17 mouse cellular contexts compared by ENCODE assay signal in genomic region chr16:89633917-89634601, GRCm38 (mm10).
DNase-seq lines count a peak whose midpoint lies in the region; ATAC-seq and TF ChIP-seq lines count a peak whose summit lies in the region.
"Had no signal": no experiment of that assay in that cellular context is flagged by ENCODE, and none has a peak within 500 bp of the region (broad histone marks: within the 10 kb centered on the region; RNA-seq: fewer than 3 reads in every experiment).

No protein-coding gene starts in this region.

- no peak overlapping the region for H3K4me3 ChIP-seq in kidney, adult 2 months (ENCODE audit: insufficient read depth, low read depth, low read length)
- H3K4me3 ChIP-seq in midbrain, embryonic 11.5 days (ENCODE audit: low read depth, low read length) = no peak overlapping the region
- H3K4me3 ChIP-seq in midbrain, embryonic 15.5 days = no peak overlapping the region
- H3K4me3 ChIP-seq in embryonic facial prominence, embryonic 10.5 days = no peak overlapping the region
- no peak overlapping the region for H3K4me3 ChIP-seq in midbrain, postnatal 0 days (ENCODE audit: low read depth, low read length)
- H3K4me3 ChIP-seq: embryonic facial prominence, embryonic 15.5 days; heart, embryonic 13.5 days had no signal

- peak; percentile 52; the same call in 1 of the 2 replicates for ATAC-seq in midbrain, embryonic 11.5 days (ENCODE audit: low FRiP score)
- no peak for ATAC-seq in midbrain, embryonic 15.5 days (replicated peaks)
- no peak for ATAC-seq in midbrain, postnatal 0 days (ENCODE audit: low FRiP score)
- ATAC-seq: forebrain, embryonic 16.5 days; midbrain, embryonic 16.5 days had no signal

- peak; percentile 5 for DNase-seq in kidney, adult 11 months
- no peak for DNase-seq in kidney, adult 2 months
- DNase-seq in midbrain, embryonic 11.5 days (ENCODE audit: low spot score, missing footprints) = peak; percentile 59
- DNase-seq in embryonic facial prominence, embryonic 10.5 days (ENCODE audit: low spot score) = peak; percentile 25
- peak; percentile 70 for DNase-seq in mesoderm, embryonic 11.5 days (ENCODE audit: low read depth, low spot score)
- DNase-seq in midbrain, postnatal 0 days (ENCODE audit: low spot score) = no peak
- DNase-seq: cerebellum, adult 2 months; cerebellum, postnatal 36 days; heart, postnatal 4 days; liver; lung, postnatal 14 days; thymus, postnatal 36 days had no signal

- no peak for TF ChIP-seq CTCF in kidney, adult 2 months (conservative IDR thresholded peaks at IDR 0.05; ENCODE audit: insufficient read depth, insufficient read length, low read depth, low read length)
- TF ChIP-seq CTCF in midbrain, postnatal 0 days (IDR thresholded peaks at IDR 0.05) = no peak

- no peaks in the 10 kb centered on the region for H3K4me1 ChIP-seq in kidney, adult 2 months (ENCODE audit: control insufficient read depth, insufficient read depth, low read length)
- no peaks in the 10 kb centered on the region for H3K4me1 ChIP-seq in midbrain, embryonic 11.5 days (ENCODE audit: control insufficient read depth, insufficient read depth, low read length)
- H3K4me1 ChIP-seq in midbrain, embryonic 15.5 days = no peaks in the 10 kb centered on the region
- no peaks in the 10 kb centered on the region for H3K4me1 ChIP-seq in embryonic facial prominence, embryonic 10.5 days
- no peaks in the 10 kb centered on the region for H3K4me1 ChIP-seq in midbrain, postnatal 0 days (ENCODE audit: insufficient read depth, low read length)
- H3K4me1 ChIP-seq: embryonic facial prominence, embryonic 15.5 days had no signal

- WGBS in kidney, adult 2 months = 32% methylated on average over 9 of the region's 9 CpGs
- 61% methylated on average over 9 of the region's 9 CpGs for WGBS in midbrain, embryonic 11.5 days
- WGBS in midbrain, embryonic 15.5 days = 53% methylated on average over 9 of the region's 9 CpGs
- WGBS in embryonic facial prominence, embryonic 10.5 days = 40% methylated on average over 9 of the region's 9 CpGs
- WGBS in midbrain, postnatal 0 days = 61% methylated on average over 9 of the region's 9 CpGs

- H3K27me3 ChIP-seq in kidney, adult 2 months (replicated peaks; ENCODE audit: control insufficient read depth, insufficient read depth, low read length) = no peaks in the 10 kb centered on the region
- no peaks in the 10 kb centered on the region for H3K27me3 ChIP-seq in midbrain, embryonic 11.5 days (ENCODE audit: control insufficient read depth, insufficient read depth, low read length)
- no peaks in the 10 kb centered on the region for H3K27me3 ChIP-seq in midbrain, embryonic 15.5 days (replicated peaks)
- H3K27me3 ChIP-seq in embryonic facial prominence, embryonic 10.5 days (replicated peaks; ENCODE audit: low read depth, poor library complexity, severe bottlenecking) = no peaks in the 10 kb centered on the region
- no peaks in the 10 kb centered on the region for H3K27me3 ChIP-seq in midbrain, postnatal 0 days (ENCODE audit: insufficient read depth, low read length)
- H3K27me3 ChIP-seq: embryonic facial prominence, embryonic 15.5 days; heart, embryonic 13.5 days had no signal

- no peak for TF ChIP-seq POLR2A in kidney, adult 2 months (IDR thresholded peaks at IDR 0.05; ENCODE audit: low read depth, low read length)

- no peak overlapping the region for H3K4me2 ChIP-seq in midbrain, embryonic 11.5 days
- no peak overlapping the region for H3K4me2 ChIP-seq in midbrain, embryonic 15.5 days
- H3K4me2 ChIP-seq in midbrain, postnatal 0 days (ENCODE audit: low read depth, low read length, poor library complexity, severe bottlenecking) = no peak overlapping the region
- H3K4me2 ChIP-seq: embryonic facial prominence, embryonic 15.5 days; heart, embryonic 13.5 days had no signal

- H3K27ac ChIP-seq in kidney, adult 2 months (ENCODE audit: insufficient read depth, low read depth, low read length) = no peak overlapping the region
- H3K27ac ChIP-seq in midbrain, embryonic 11.5 days (ENCODE audit: low read depth, low read length) = no peak overlapping the region
- H3K27ac ChIP-seq in midbrain, embryonic 15.5 days = no peak overlapping the region
- no peak overlapping the region for H3K27ac ChIP-seq in embryonic facial prominence, embryonic 10.5 days (replicated peaks)
- no peak overlapping the region for H3K27ac ChIP-seq in midbrain, postnatal 0 days (ENCODE audit: low read depth, low read length)
- H3K27ac ChIP-seq: embryonic facial prominence, embryonic 15.5 days; heart, embryonic 13.5 days had no signal

- no peak overlapping the region for H3K9ac ChIP-seq in midbrain, embryonic 11.5 days (ENCODE audit: low read length)
- H3K9ac ChIP-seq in midbrain, embryonic 15.5 days = no peak overlapping the region
- H3K9ac ChIP-seq in midbrain, postnatal 0 days (replicated peaks; ENCODE audit: low read length, poor library complexity, severe bottlenecking) = no peak overlapping the region
- H3K9ac ChIP-seq: embryonic facial prominence, embryonic 15.5 days; heart, embryonic 13.5 days had no signal

- H3K36me3 ChIP-seq in kidney, adult 2 months (ENCODE audit: control insufficient read depth, insufficient read depth, low read length) = no peaks in the 10 kb centered on the region
- no peaks in the 10 kb centered on the region for H3K36me3 ChIP-seq in midbrain, embryonic 11.5 days (ENCODE audit: control insufficient read depth, insufficient read depth, low read length)
- no peaks in the 10 kb centered on the region for H3K36me3 ChIP-seq in midbrain, embryonic 15.5 days (replicated peaks)
- H3K36me3 ChIP-seq in embryonic facial prominence, embryonic 10.5 days (replicated peaks) = no peaks in the 10 kb centered on the region
- H3K36me3 ChIP-seq in midbrain, postnatal 0 days (ENCODE audit: insufficient read depth, low read length) = no peaks in the 10 kb centered on the region
- H3K36me3 ChIP-seq: embryonic facial prominence, embryonic 15.5 days; heart, embryonic 13.5 days had no signal

- H3K9me3 ChIP-seq in midbrain, embryonic 11.5 days (ENCODE audit: control insufficient read depth, low read length) = no peaks in the 10 kb centered on the region
- H3K9me3 ChIP-seq in midbrain, embryonic 15.5 days = no peaks in the 10 kb centered on the region
- H3K9me3 ChIP-seq in embryonic facial prominence, embryonic 10.5 days = no peaks in the 10 kb centered on the region
- no peaks in the 10 kb centered on the region for H3K9me3 ChIP-seq in midbrain, postnatal 0 days (ENCODE audit: low read length)
- H3K9me3 ChIP-seq: embryonic facial prominence, embryonic 15.5 days; heart, embryonic 13.5 days had no signal

Comparison
In these comparisons a context has a peak if more than half of its experiments do, and no peak if none do; other contexts are left out.
1. DNase-seq: peak in kidney, adult 11 months (single experiment), midbrain, embryonic 11.5 days (single experiment), embryonic facial prominence, embryonic 10.5 days (single experiment) and mesoderm, embryonic 11.5 days (single experiment); none in kidney, adult 2 months (single experiment) and midbrain, postnatal 0 days (single experiment).